Mouse (Mus musculus) splenic B cell, adult 2 months (primary cell): Measurements from ENCODE around the gene Olfr1154.

Source experiments
- DNase-seq: peaks from one replicate; pipeline ENCODE4 v3.0.0-alpha.2; 2011; ENCODE audit warnings: low read depth, low spot score
- H3K27me3 ChIP-seq: 2 replicates; pipeline ENCODE4 v1.6.1; 2012; ENCODE audit warnings: mild to moderate bottlenecking, low read length, moderate library complexity, mixed read lengths; ENCODE audit not compliant: control insufficient read depth, poor library complexity, insufficient read depth, severe bottlenecking
- H3K36me3 ChIP-seq: 2 replicates; pipeline ENCODE4 v1.6.1; 2012; ENCODE audit warnings: mild to moderate bottlenecking, low read length, moderate library complexity, mixed read lengths; ENCODE audit not compliant: control insufficient read depth, poor library complexity, insufficient read depth, severe bottlenecking

Gene Olfr1154

DNA sequence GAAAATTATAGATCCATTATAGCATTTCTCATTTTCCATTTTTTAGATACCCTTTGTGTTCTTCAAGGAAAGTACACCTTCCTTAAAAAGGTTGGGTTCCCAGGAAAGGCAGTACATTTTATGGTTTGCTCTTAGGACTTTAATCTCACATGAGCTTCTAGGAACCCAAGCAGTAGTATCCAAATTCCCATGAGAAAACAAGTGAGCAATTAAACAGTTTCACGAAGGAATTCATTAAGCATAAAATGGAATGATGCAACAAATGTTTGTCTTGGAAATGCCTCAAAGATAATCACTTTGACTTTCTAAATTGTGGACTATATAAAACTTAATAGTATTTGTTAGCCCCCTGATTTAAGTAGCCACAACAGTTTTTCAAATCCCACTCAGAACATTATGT, at the start of gene Olfr1154:
Gene Olfr1154 (minus strand): TSS at position 101 of the 400 bp plus-strand sequence.
- Histone ChIP-seq H3K27me3 (no peaks in the 10 kb centered on the region), H3K36me3 (no peaks in the 10 kb centered on the region)
- DNase-seq = no peak

DNA sequence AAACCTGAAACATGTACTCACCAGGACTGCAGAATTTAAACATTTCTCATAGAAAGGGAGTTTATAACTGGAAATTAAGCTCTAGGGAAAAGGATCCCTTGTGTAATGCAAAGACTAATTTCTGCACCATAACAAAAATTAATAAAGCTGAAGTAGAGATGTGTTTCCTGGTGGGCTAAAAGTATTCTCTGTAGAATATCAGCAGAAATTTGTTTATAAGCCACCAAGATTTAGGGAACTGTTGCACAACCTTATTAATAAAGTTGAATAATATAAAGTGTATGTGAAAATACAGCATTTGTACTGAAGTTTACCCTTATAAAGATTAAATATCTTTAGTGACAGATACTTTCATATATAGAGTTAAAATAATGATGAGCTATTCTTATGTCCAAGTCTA, 48.0 kb upstream of the Olfr1154 start, which contains the start of gene Olfr1156:
Gene Olfr1156 (minus strand): TSS at position 101 of the 400 bp plus-strand sequence.
- no peaks in the 10 kb centered on the region for H3K27me3 ChIP-seq
- no peak for DNase-seq
- H3K36me3 ChIP-seq = no peaks in the 10 kb centered on the region

DNA sequence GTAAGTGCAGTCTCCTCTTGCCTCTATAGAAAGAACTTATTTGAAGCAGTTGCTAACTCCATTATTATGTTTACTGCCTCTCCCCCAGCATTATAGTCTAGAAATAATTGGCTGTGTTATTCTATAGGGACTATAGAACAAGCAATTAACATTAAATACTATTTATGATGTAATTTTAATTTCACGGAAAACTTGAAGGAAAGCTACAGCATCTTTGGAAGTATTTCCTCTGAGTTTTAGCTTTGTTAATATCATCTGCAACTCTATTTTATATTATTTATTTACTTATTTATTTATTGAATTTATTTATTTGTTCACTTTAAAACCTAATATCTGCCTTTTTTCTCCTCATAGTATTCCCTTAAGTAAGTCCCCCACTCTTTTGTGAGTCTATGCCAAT, 40.1 kb upstream of the Olfr1154 start, which contains the start of gene Olfr1155:
Gene Olfr1155 (minus strand): TSS at position 101 of the 400 bp plus-strand sequence.
- H3K36me3 ChIP-seq = no peaks in the 10 kb centered on the region
- DNase-seq = no peak

DNA sequence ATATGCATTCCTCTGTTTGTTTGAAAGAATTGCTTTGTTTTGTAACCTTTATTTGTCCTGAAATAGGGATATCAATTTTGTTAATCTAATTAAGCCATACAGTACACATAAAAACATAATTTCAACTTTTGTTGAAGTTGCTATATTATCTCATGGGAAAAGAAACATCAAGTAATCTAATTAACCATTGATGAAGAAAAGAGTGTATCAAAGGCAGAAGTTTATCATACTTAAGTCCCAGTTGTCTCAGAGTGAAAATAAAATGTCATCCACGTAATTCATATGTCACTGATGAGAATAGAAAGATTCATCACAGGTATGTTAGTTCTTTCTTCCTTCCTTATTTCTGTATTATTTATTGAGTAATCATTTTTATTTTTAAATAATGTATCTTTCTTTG, 10.3 kb downstream of the Olfr1154 start, which contains the start of gene Olfr1153:
Gene Olfr1153 (plus strand): TSS at position 301 of the 400 bp plus-strand sequence.
- H3K27me3 ChIP-seq = no peaks in the 10 kb centered on the region
- no peaks in the 10 kb centered on the region for H3K36me3 ChIP-seq
- no peak for DNase-seq

More for the DNA sequence above, 40.1 kb upstream of the Olfr1154 start, which contains the start of gene Olfr1155:
- H3K27me3 ChIP-seq = no peaks in the 10 kb centered on the region

DNA sequence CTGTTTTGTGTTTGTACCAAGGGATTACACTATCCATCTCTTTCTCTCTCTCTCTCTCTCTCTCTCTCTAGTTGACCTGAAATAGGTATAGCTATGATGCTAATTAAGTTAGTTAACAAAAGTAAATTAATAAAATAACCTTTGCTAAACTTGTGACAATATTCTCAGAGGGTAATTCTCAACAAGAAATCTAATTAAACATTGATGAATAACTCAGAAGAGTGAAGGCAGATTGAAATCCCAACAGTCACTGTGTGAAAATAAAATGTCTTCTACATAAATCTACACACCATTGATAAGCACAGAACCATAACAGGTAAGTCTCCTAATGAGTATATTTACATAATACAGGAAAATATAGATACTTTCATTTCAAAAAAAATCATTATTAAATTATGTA, 38.8 kb downstream of the Olfr1154 start, which contains the start of gene Olfr1152:
Gene Olfr1152 (plus strand): TSS at position 301 of the 400 bp plus-strand sequence.
- no peaks in the 10 kb centered on the region for H3K36me3 ChIP-seq
- no peak for DNase-seq
- H3K27me3 ChIP-seq = no peaks in the 10 kb centered on the region

DNA sequence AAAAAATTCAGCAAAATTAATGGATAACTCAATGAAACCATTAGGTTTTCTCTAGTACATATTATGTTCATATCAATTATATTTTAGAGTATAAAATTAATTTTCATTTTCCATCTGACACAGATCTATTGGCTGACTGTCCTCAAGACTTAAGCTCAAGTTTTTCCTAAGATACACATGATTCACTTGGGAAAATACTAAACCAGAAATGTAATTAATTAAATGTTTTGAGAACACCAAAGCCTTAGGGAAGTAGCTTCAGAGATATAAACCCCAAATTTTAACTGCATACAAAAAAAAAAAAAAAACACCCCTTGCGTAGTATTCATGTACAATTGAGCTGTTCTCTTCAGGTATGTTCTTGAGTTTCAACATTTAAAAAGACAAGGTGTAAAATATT, 49.4 kb downstream of the Olfr1154 start, which contains the start of gene Olfr1151:
Gene Olfr1151 (plus strand): TSS at position 301 of the 400 bp plus-strand sequence.
- Histone ChIP-seq H3K36me3 (no peaks in the 10 kb centered on the region), H3K27me3 (no peaks in the 10 kb centered on the region)
- no peak for DNase-seq
